Mouse (Mus musculus): ENCODE data around the gene Moap1.

Gene Moap1

GRCm38 (mm10) chr12:102743036-102743588, 349 bp downstream of the Moap1 start:
- in situ Hi-C loops (cut with MboI, MseI), result loop anchor here in 1 of 2 experiments (25.0 kb wide), 1 partner anchor 594 kb away; no protein-coding TSS in a partner anchor

- in situ Hi-C loops (cut with MboI, MseI), result loop anchor here in 1 of 2 experiments (25.0 kb wide), 1 partner anchor 595 kb away; no protein-coding TSS in a partner anchor
Measured at GRCm38 (mm10) chr12:102742056-102742455, 1.4 kb downstream of the Moap1 start.

GRCm38 (mm10) chr12:102740285-102740684, 3.2 kb downstream of the Moap1 start:
- in situ Hi-C loops (cut with MboI, MseI), result loop anchor here in 1 of 2 experiments (25.0 kb wide), 1 partner anchor 597 kb away; no protein-coding TSS in a partner anchor

GRCm38 (mm10) chr12:102739096-102739495, 4.4 kb downstream of the Moap1 start:
- in situ Hi-C loops (cut with MboI, MseI), result loop anchor here in 1 of 2 experiments (25.0 kb wide), 1 partner anchor 598 kb away; no protein-coding TSS in a partner anchor

- in situ Hi-C loops (cut with MboI, MseI), result loop anchor here in 1 of 2 experiments (25.0 kb wide), 1 partner anchor 604 kb away; no protein-coding TSS in a partner anchor
Measured at GRCm38 (mm10) chr12:102733381-102733780, 10.1 kb downstream of the Moap1 start.

- in situ Hi-C loops (cut with MboI, MseI), result loop anchor here in 1 of 2 experiments (25.0 kb wide), 1 partner anchor 606 kb away; no protein-coding TSS in a partner anchor
Measured at GRCm38 (mm10) chr12:102730798-102731619, 12.5 kb downstream of the Moap1 start.

- in situ Hi-C loops (cut with MboI, MseI), result loop anchor here (5.0 to 25.0 kb wide), 4 partner anchors 153 to 607 kb away; no protein-coding TSS in a partner anchor
Measured at GRCm38 (mm10) chr12:102729855-102730797, 13.3 kb downstream of the Moap1 start.

- in situ Hi-C loops (cut with MboI, MseI), result loop anchor here (5.0 to 25.0 kb wide), 4 partner anchors 148 to 612 kb away; no protein-coding TSS in a partner anchor
Measured at GRCm38 (mm10) chr12:102725761-102726175, 17.7 kb downstream of the Moap1 start.

GRCm38 (mm10) chr12:102725146-102725545, 18.3 kb downstream of the Moap1 start:
- in situ Hi-C loops (cut with MboI, MseI), result loop anchor here (5.0 to 25.0 kb wide), 4 partner anchors 148 to 612 kb away; no protein-coding TSS in a partner anchor

- in situ Hi-C loops (cut with MboI, MseI), result no loop called here
Measured at GRCm38 (mm10) chr12:102723861-102724260, 19.6 kb downstream of the Moap1 start.

- in situ Hi-C loops (cut with MboI, MseI), result no loop called here
Measured at GRCm38 (mm10) chr12:102722966-102723365, 20.5 kb downstream of the Moap1 start.

- in situ Hi-C loops (cut with MboI, MseI), result no loop called here
Measured at GRCm38 (mm10) chr12:102722451-102722850, 21.0 kb downstream of the Moap1 start.

- in situ Hi-C loops (cut with MboI, MseI), result no loop called here
Measured at GRCm38 (mm10) chr12:102719552-102720315, 23.7 kb downstream of the Moap1 start.

- in situ Hi-C loops (cut with MboI, MseI), result no loop called here
Measured at GRCm38 (mm10) chr12:102714654-102715395, 28.6 kb downstream of the Moap1 start.

GRCm38 (mm10) chr12:102714116-102714515, 29.3 kb downstream of the Moap1 start:
- in situ Hi-C loops (cut with MboI, MseI), result no loop called here

- in situ Hi-C loops (cut with MboI, MseI), result no loop called here
Measured at GRCm38 (mm10) chr12:102713153-102713865, 30.2 kb downstream of the Moap1 start.

- in situ Hi-C loops (cut with MboI, MseI), result no loop called here
Measured at GRCm38 (mm10) chr12:102710851-102711375, 32.5 kb downstream of the Moap1 start.

GRCm38 (mm10) chr12:102709896-102710295, 33.6 kb downstream of the Moap1 start:
- in situ Hi-C loops (cut with MboI, MseI), result loop anchor here (5.0 to 10.0 kb wide), 4 partner anchors 83 to 1625 kb away; partner anchors contain the start of gene Ppp4r3a (in 1 of the 2)
